Mouse (Mus musculus) Patski (cell line): ENCODE data around the gene Ms4a14. TPM values are rescaled to one million over a fixed set of nuclear protein-coding genes. Genes with fewer than 3 reads are reported as not detected.
"Not testable (repeated sequence)": the region's sequence is repeated elsewhere in the genome, so short reads cannot be mapped to it uniquely, and the experiment has no call there.

Experiments used
- ATAC-seq: fragments of 100-300 bp; one replicate; pipeline ENCODE4 v1.8.0; 2021
- CTCF ChIA-PET: fragments of 350-600 bp; sonication (Branson Sonifier 250); formaldehyde crosslinking; loops from one replicate; lab custom pipeline; 2022; ENCODE audit warnings: inconsistent platforms; lab: Charles Lee
- POLR2A ChIA-PET: fragments of 350-600 bp; sonication (Branson Sonifier 250); formaldehyde crosslinking; loops from one replicate; lab custom pipeline; 2022; ENCODE audit warnings: antibody characterized with exemption, inconsistent platforms; lab: Charles Lee
- DNase-seq: peaks from one replicate; pipeline ENCODE4 v3.0.0-alpha.2; 2011; ENCODE audit warnings: low read depth, low spot score
- H3K27me3 ChIP-seq: fragments of 371-371 bp; one replicate; pipeline ENCODE4 v1.5.1; 2021
- CTCF ChIP-seq: fragments of 100-300 bp; IDR thresholded peaks from one replicate; pipeline ENCODE4 v1.5.1; 2021
- in situ Hi-C: fragments of 300-500 bp; cut with MboI; formaldehyde crosslinking; loops from 3 replicates; pipeline ENCODE4 v1.11.1; 2018; ENCODE audit warnings: low pct_unique_long_range_greater_than_20kb, mixed read lengths
- polyA plus RNA-seq: library from polyadenylated mRNA; unstranded; gene quantifications from one replicate; pipeline ENCODE4 v1.2.3, GENCODE M21; 2021

Ms4a14 gene
- polyA plus RNA-seq, 1 experiment from 2014 or later: 0.06 TPM

DNA sequence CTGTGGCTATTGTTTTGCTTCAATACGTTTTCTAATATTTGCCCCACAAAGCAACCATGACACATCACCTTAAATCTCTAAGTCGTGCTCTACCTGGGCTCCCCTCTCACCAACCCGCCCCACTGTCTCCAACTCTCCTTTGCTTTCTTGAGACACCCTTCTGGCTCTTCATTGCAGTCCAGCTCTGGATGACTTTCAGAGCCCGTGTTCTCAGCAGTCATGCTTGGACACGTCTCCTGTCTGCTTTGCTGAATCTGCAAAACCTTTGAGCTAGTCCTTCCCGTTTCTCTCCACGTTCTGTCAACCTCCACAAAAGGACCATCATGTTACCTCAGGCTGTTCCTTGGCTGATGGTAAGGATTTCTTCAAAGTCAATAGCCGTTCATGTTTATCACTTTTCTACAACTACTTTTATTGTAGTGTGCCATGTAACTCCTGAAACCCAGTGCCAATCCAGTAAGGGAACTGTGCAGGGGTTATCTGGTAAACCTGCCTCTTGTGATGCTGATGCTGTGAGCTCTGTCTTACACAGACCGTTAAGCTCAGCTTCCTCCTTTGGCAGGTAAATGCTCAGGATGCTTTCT is 49.6 kb downstream of the Ms4a14 start:
- ChIA-PET CTCF (no interaction called here), POLR2A (no interaction called here)
- H3K27me3 ChIP-seq: peaks cover 15% of the 10 kb centered on the region
- no peak for ATAC-seq
- in situ Hi-C loops: no loop called here
- no peak for TF ChIP-seq CTCF
- DNase-seq: no peak

DNA sequence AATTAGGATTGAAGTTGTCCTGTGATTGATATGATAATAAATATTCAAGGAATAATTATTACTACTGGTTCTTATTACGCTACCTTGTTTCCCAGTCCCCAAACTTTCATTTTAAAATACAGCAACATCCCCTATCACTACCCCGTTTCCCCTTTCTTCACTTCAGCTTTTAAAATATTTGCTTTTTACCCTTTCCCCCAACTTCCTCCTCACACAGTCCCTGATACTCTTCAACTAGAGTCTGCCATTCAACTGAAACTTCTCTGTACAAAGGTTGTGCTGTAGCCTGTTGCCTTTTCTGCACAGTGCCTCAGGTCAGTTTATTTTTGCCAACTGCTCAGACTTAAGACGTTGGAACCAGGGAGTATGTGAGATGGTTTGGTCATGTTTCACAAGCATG is 50.7 kb downstream of the Ms4a14 start:
- in situ Hi-C loops: no loop called here
- peaks cover 15% of the 10 kb centered on the region for H3K27me3 ChIP-seq
- no peak for ATAC-seq
- TF ChIP-seq CTCF: no peak
- ChIA-PET CTCF (no interaction called here), POLR2A (no interaction called here)
- no peak for DNase-seq

DNA sequence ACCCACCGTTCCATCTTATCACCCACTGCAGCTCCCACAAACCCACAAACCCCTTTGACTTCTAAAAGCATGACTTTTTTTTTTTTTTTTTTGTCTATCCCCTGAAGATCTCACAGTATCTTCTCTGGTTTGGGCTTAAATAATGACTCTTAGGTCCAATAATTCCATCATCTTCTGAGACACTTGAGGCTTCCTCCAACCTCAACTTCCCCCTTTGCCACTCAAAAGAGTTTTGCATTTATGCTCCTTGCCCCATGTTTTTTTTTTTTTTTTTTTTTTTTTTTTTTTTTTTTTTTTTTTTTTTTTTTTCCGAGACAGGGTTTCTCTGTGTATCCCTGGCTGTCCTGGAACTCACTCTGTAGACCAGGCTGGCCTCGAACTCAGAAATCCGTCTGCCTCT is 51.3 kb downstream of the Ms4a14 start:
- in situ Hi-C loops, CTCF ChIA-PET, POLR2A ChIA-PET, ATAC-seq, DNase-seq: not testable (repeated sequence)
- H3K27me3 ChIP-seq: peaks cover 15% of the 10 kb centered on the region

DNA sequence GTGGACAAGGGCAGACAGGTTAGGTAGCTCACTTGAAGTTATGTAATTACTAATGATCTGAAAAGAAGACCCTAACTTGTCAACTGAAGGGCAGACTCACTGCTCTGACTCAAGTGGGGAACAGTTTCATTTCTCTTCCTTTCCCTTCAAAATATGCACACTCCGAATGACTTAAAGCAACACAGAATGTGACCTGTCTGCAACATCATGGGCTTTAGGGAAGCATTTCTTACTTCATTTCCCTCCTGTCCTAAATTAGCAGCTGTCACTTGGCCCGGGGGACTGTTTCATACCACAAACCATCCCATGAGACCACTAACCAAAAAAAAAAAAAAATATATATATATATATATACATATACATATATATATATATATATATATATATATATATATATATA is 52.7 kb downstream of the Ms4a14 start:
- H3K27me3 ChIP-seq: peaks cover 18% of the 10 kb centered on the region
- CTCF ChIA-PET: interaction anchor here (1.1 kb wide), 1 partner anchor 71 kb away, joined by 3 read pairs; no protein-coding TSS in a partner anchor
- POLR2A ChIA-PET: no interaction called here
- TF ChIP-seq CTCF: no peak
- ATAC-seq: no peak
- in situ Hi-C loops: no loop called here
- DNase-seq: no peak

Other genes with a start within 250 kb of the Ms4a14 start
- not detected for gene Ms4a8a, start 233.4 kb downstream of the Ms4a14 start, polyA plus RNA-seq
- not detected for gene 1700017D01Rik, start 183.6 kb downstream of the Ms4a14 start, polyA plus RNA-seq
- gene 1700025F22Rik, start 149.1 kb downstream of the Ms4a14 start, polyA plus RNA-seq: not detected
- gene Ms4a13, start 117.7 kb downstream of the Ms4a14 start, polyA plus RNA-seq: not detected
- gene Ms4a12, start 82.0 kb downstream of the Ms4a14 start, polyA plus RNA-seq: not detected
- gene Ms4a1, start 48.2 kb downstream of the Ms4a14 start, polyA plus RNA-seq: not detected
- gene Ms4a5, start 30.6 kb downstream of the Ms4a14 start, polyA plus RNA-seq: not detected
- gene Ms4a7, start 21.7 kb upstream of the Ms4a14 start, polyA plus RNA-seq: 0.09 TPM
- not detected for gene Ms4a4a, start 61.1 kb upstream of the Ms4a14 start, polyA plus RNA-seq
- gene Ms4a4c, start 90.3 kb upstream of the Ms4a14 start, polyA plus RNA-seq: not detected
- gene Ms4a4b, start 129.1 kb upstream of the Ms4a14 start, polyA plus RNA-seq: 0.12 TPM
- gene Ms4a6c, start 154.9 kb upstream of the Ms4a14 start, polyA plus RNA-seq: not detected
- not detected for gene Gm8369, start 171.5 kb upstream of the Ms4a14 start, polyA plus RNA-seq
- not detected for gene Ms4a6b, start 202.1 kb upstream of the Ms4a14 start, polyA plus RNA-seq
- 0.04 TPM for gene Ms4a4d, start 222.3 kb upstream of the Ms4a14 start, polyA plus RNA-seq